Mouse (Mus musculus): ENCODE data around the gene Slc12a1. TPM values are rescaled to one million over a fixed set of nuclear protein-coding genes. Genes with fewer than 3 reads are reported as not detected.
"Not testable (repeated sequence)": the region's sequence is repeated elsewhere in the genome, so short reads cannot be mapped to it uniquely, and the experiment has no call there.

Gene Slc12a1
- 219 and 221 TPM in 2 replicates for polyA plus RNA-seq (2015; fragmentation: Nextera tagmentation; extraction: Ambion mirVana)

- no peak for TF ChIP-seq CTCF (IDR thresholded peaks at IDR 0.05; ENCODE audit: low read depth)
- H3K9ac ChIP-seq (ENCODE audit: low read depth, low read length) = no peak within 1 kb of the TSS
- DNase-seq (ENCODE audit: low spot score) = no peak
- WGBS = 77% methylated on average over 6 of the region's 6 CpGs
- 0 out of 2 replicates have a peak within 1 kb of the TSS, but pooled peaks have one; percentile 8 for H3K27ac ChIP-seq
- H3K4me2 ChIP-seq (ENCODE audit: low read length) = no peak within 1 kb of the TSS
- ATAC-seq (replicated peaks; ENCODE audit: low FRiP score, low read depth) = no peak
- H3K27me3 ChIP-seq (ENCODE audit: insufficient read depth, low read length) = no peaks in the 10 kb centered on the region
- H3K9me3 ChIP-seq (replicated peaks; ENCODE audit: low read length) = no peaks in the 10 kb centered on the region
- no peaks in the 10 kb centered on the region for H3K4me1 ChIP-seq (replicated peaks; ENCODE audit: insufficient read depth, low read length)
- no peaks in the 10 kb centered on the region for H3K36me3 ChIP-seq (ENCODE audit: insufficient read depth, low read length)
- 0 out of 2 replicates have a peak within 1 kb of the TSS, but pooled peaks have one; percentile 4 for H3K4me3 ChIP-seq (replicated peaks; ENCODE audit: low read depth, low read length)
Observed at GRCm38 (mm10) chr2:125152388-125152787, at the start of gene Slc12a1. Gene Slc12a1 (plus strand): TSS chr2:125152505.

- not testable (repeated sequence) for H3K4me1 ChIP-seq (replicated peaks; ENCODE audit: insufficient read depth, low read length); H3K4me2 ChIP-seq (ENCODE audit: low read length); H3K27me3 ChIP-seq (ENCODE audit: insufficient read depth, low read length); H3K4me3 ChIP-seq (replicated peaks; ENCODE audit: low read depth, low read length); ATAC-seq (replicated peaks; ENCODE audit: low FRiP score, low read depth); DNase-seq (ENCODE audit: low spot score); H3K9me3 ChIP-seq (replicated peaks; ENCODE audit: low read length); H3K9ac ChIP-seq (ENCODE audit: low read depth, low read length); H3K27ac ChIP-seq
- WGBS = 99% methylated on average over 13 of the region's 13 CpGs
- peaks cover 27% of the 10 kb centered on the region; the same call in 1 of the 2 replicates for H3K36me3 ChIP-seq (ENCODE audit: insufficient read depth, low read length)
Observed at GRCm38 (mm10) chr2:125104491-125104890, 47.8 kb upstream of the Slc12a1 start.

DNA sequence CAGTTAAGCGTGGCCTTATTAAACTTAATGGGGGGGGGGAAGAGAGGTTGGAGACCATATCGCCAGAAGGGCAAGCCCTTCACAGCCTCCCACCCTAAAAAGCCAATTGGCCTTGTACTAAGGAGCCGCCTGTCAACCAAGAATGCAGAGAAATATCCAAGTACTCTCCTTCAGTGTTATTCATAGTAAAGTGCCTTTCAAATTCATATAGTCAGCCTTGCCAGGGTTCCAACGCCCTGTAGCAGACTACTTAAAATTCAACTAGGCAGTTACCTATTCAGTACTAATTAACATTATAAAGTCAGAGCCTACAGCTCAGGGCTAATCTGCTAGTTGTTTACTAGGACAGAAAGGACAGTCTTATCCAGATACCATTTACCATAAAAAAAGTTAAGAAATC, 45.8 kb upstream of the Slc12a1 start:
- H3K27ac ChIP-seq; H3K9ac ChIP-seq (ENCODE audit: low read depth, low read length); DNase-seq (ENCODE audit: low spot score); H3K4me1 ChIP-seq (replicated peaks; ENCODE audit: insufficient read depth, low read length); ATAC-seq (replicated peaks; ENCODE audit: low FRiP score, low read depth); H3K9me3 ChIP-seq (replicated peaks; ENCODE audit: low read length); H3K27me3 ChIP-seq (ENCODE audit: insufficient read depth, low read length); H3K4me2 ChIP-seq (ENCODE audit: low read length); H3K4me3 ChIP-seq (replicated peaks; ENCODE audit: low read depth, low read length): not testable (repeated sequence)
- WGBS = 92% methylated on average over 4 of the region's 4 CpGs
- H3K36me3 ChIP-seq (ENCODE audit: insufficient read depth, low read length) = 0 out of 2 replicates have a peak, but pooled peaks cover 19% of the 10 kb centered on the region

DNA sequence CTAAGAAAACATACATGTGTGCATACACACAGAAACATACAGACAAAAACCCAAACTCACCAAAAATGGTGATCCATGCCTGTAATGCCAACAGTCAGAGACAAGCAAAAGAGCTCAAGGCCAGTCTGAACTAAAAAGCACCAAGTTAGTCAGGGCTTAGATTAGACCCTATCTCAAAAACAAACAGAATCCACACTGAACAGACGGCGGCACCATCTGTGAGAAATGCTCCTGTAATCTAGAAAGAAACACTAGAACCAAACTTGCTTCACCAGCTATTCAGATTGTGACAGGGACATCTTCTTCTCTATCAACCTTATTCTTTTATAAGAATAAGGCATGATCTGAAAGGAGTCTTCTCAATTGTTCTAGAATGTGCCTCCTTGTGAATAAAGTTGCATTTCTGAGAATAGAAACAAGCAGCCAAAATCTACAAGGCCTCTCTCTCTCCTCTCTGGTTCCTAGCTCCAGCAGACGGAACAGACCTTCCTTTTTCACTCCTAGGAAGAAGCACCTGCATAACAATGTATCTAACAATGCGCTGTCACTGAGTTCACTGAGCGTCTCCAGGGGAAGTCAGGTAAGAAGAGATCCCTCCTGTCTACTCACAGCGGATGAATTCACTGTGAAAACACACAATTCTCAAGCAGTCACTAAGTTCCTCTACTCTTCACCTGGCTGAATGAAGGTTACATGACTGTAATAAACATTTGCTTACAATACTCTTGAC, 32.8 kb upstream of the Slc12a1 start:
- 85% methylated on average over 6 of the region's 6 CpGs for WGBS
- no peak for ATAC-seq (replicated peaks; ENCODE audit: low FRiP score, low read depth)

DNA sequence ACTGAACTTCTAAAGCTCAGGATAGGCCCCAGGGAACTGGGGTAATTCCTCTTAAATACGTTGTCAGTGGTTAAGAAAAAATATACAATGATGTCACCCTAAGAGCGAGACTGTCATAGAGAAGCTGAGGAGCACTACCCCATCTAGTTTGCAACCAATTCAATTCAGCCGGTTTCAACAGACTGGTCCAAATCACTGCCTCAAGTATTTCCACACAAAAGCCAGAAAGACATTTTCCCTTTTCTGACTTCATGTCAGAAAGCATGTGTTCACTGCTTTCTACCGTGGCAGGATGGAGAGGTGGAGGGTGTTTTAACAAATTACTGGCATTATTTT, 30.0 kb upstream of the Slc12a1 start:
- Histone ChIP-seq H3K27me3 (ENCODE audit: insufficient read depth, low read length) (no peaks in the 10 kb centered on the region), H3K36me3 (ENCODE audit: insufficient read depth, low read length) (no peaks in the 10 kb centered on the region), H3K4me3 (replicated peaks; ENCODE audit: low read depth, low read length) (peak overlapping the region; percentile 71), H3K27ac (peak overlapping the region; percentile 85; the same call in 1 of the 2 replicates), H3K9ac (ENCODE audit: low read depth, low read length) (peak overlapping the region; percentile 89; the same call in 1 of the 2 replicates), H3K4me1 (replicated peaks; ENCODE audit: insufficient read depth, low read length) (no peaks in the 10 kb centered on the region), H3K9me3 (replicated peaks; ENCODE audit: low read length) (no peaks in the 10 kb centered on the region), H3K4me2 (ENCODE audit: low read length) (peak overlapping the region; percentile 86)
- DNase-seq (ENCODE audit: low spot score) = peak; percentile 44
- ATAC-seq (replicated peaks; ENCODE audit: low FRiP score, low read depth) = no peak
- WGBS = 11% methylated on average over 4 of the region's 4 CpGs
- TF ChIP-seq CTCF (IDR thresholded peaks at IDR 0.05; ENCODE audit: low read depth) = no peak

More for the DNA sequence above, 32.8 kb upstream of the Slc12a1 start:
- Histone ChIP-seq H3K4me1 (replicated peaks; ENCODE audit: insufficient read depth, low read length) (no peaks in the 10 kb centered on the region), H3K36me3 (ENCODE audit: insufficient read depth, low read length) (no peaks in the 10 kb centered on the region), H3K27me3 (ENCODE audit: insufficient read depth, low read length) (no peaks in the 10 kb centered on the region), H3K9ac (ENCODE audit: low read depth, low read length) (no peak overlapping the region), H3K4me2 (ENCODE audit: low read length) (no peak overlapping the region), H3K4me3 (replicated peaks; ENCODE audit: low read depth, low read length) (no peak overlapping the region), H3K27ac (no peak overlapping the region), H3K9me3 (replicated peaks; ENCODE audit: low read length) (no peaks in the 10 kb centered on the region)
- TF ChIP-seq CTCF (IDR thresholded peaks at IDR 0.05; ENCODE audit: low read depth) = no peak
- DNase-seq (ENCODE audit: low spot score) = no peak

DNA sequence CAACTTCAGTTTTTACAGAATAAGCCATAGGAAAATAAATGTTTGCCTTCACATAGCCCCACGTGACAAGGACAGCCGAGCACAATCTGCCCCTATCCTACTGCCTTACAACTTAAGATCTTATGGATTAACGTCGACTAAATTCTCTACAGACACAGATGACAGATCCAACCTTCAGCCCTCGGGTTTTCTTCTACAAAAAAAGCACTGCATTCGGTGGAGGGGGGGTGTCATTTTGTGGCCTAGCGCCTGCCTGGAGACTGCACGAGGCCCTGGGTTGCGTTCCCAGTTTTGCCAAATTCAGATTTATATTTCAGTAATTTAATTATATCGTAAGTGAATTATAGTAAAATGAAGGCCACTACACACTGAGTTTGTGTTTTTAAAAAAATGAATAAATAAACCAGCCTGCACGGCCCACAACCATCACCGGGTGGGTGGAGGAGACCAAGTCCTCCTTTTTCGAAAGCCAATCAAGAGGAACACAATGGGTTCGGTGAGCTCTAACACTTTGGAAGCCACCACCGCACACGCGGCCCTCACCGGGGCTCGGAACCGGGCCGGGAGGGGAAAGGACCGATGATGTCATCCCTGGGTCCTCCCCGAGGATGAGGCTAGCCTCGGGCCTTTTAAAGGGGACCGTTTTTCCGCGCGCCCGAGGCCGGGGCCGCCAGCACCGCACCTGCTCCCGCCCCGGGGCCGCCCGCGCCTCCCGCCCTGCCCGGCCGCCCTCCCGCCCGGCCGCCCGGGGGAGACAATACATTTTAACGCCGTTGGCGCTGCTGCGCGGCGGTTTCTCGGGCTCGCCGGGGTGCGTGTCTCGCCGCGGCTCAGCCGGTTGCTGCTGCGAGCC, 29.5 kb upstream of the Slc12a1 start:
- ATAC-seq (replicated peaks; ENCODE audit: low FRiP score, low read depth) (peak; percentile 85), DNase-seq (ENCODE audit: low spot score) (peak; percentile 34)
- Histone ChIP-seq H3K4me1 (replicated peaks; ENCODE audit: insufficient read depth, low read length) (no peaks in the 10 kb centered on the region), H3K4me2 (ENCODE audit: low read length) (peak overlapping the region; percentile 86), H3K9ac (ENCODE audit: low read depth, low read length) (peak overlapping the region; percentile 89), H3K27ac (peak overlapping the region; percentile 85), H3K9me3 (replicated peaks; ENCODE audit: low read length) (no peaks in the 10 kb centered on the region), H3K27me3 (ENCODE audit: insufficient read depth, low read length) (no peaks in the 10 kb centered on the region), H3K4me3 (replicated peaks; ENCODE audit: low read depth, low read length) (peak overlapping the region; percentile 71), H3K36me3 (ENCODE audit: insufficient read depth, low read length) (no peaks in the 10 kb centered on the region)
- WGBS = under 1% methylated on average over 46 of the region's 59 CpGs
- TF ChIP-seq CTCF (IDR thresholded peaks at IDR 0.05; ENCODE audit: low read depth) = no peak

Data from kidney, postnatal 0 days (tissue).